Mouse (Mus musculus): ENCODE results near the gene Crip2.

Gene Crip2

GRCm38 (mm10) chr12:113131601-113132000 is 8.4 kb upstream of the Crip2 start:
- DNase-seq (ENCODE audit: low read depth, low spot score), result no peak

- no peak for DNase-seq (ENCODE audit: low read depth, low spot score)
These were observed 7.5 kb upstream of the Crip2 start for GRCm38 (mm10) chr12:113132567-113132966.

GRCm38 (mm10) chr12:113133260-113133659 is 6.8 kb upstream of the Crip2 start:
- no peak for DNase-seq (ENCODE audit: low read depth, low spot score)

DNA sequence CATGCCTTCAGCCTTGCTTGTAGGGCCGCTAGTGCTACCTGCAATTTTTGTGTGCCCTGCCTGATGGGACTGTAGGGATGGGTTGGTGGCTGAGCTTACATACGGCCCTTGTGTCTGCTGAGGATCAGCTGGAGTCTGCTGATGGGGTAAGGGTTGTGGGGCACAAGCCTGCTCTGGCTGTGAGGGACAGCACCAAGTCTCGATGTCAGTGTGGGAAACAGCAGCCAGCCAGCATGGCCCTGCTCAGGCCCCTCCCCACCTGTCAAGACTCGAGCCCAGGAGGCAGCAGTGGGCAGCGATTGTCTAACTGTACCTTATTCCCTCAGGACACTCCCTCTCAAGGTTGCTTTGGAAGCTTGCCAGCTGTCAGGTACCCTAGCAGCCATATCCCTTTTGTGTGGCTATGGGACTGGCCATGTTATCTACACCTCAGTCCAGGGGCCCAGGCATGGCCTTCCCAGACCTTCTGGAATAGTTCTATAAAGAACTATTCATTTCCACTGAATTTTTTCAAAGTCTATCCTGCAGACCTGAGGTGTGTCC is 6.1 kb upstream of the Crip2 start:
- DNase-seq (ENCODE audit: low read depth, low spot score), result no peak

- DNase-seq (ENCODE audit: low read depth, low spot score), result no peak
These were observed 5.5 kb upstream of the Crip2 start for GRCm38 (mm10) chr12:113134502-113134901.

DNA sequence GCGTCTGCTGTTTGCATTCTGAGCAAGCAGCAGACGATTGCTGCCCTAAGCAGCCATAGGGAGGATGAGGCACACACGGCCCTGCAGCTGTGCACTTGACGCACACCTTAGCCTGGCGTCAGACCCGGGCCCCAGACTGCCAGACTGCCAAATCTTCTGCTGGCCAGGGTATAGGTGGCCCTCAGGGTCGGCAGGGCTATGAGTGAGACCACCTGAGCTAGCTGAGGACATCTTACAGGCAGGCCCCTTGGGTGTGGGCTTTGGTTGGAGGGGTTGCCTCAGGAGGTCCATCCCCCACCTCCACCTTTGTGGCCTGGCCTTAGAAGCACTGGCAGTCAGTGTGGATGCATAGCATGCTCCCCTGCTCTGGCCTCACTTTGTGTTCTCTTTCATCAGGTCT is 4.6 kb upstream of the Crip2 start:
- no peak for DNase-seq (ENCODE audit: low read depth, low spot score)

DNA sequence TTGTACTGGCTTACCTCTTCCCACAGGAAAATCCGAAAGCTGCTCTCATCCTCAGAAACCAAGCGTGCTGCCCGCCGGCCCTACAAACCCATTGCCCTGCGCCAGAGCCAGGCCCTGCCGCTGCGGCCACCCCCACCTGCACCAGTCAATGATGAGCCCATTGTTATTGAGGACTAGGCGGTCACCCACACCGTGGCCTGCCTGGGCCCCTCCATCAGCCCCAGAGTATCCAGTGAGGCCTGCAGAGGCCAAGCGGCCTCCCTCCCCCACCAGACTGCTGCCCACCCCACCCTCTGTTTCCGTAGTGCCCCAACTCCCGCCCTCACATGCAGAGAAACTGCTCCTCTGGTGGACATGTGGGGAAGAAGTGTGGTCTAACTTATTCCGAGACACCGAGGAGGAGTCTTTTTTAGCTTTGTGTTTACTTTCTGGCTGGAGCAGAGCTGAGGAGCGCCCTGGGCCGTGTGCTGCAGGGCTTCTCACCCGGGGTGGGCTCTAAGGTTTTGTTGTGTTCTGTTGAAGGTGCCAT is 3.5 kb upstream of the Crip2 start:
- no peak for DNase-seq (ENCODE audit: low read depth, low spot score)

DNA sequence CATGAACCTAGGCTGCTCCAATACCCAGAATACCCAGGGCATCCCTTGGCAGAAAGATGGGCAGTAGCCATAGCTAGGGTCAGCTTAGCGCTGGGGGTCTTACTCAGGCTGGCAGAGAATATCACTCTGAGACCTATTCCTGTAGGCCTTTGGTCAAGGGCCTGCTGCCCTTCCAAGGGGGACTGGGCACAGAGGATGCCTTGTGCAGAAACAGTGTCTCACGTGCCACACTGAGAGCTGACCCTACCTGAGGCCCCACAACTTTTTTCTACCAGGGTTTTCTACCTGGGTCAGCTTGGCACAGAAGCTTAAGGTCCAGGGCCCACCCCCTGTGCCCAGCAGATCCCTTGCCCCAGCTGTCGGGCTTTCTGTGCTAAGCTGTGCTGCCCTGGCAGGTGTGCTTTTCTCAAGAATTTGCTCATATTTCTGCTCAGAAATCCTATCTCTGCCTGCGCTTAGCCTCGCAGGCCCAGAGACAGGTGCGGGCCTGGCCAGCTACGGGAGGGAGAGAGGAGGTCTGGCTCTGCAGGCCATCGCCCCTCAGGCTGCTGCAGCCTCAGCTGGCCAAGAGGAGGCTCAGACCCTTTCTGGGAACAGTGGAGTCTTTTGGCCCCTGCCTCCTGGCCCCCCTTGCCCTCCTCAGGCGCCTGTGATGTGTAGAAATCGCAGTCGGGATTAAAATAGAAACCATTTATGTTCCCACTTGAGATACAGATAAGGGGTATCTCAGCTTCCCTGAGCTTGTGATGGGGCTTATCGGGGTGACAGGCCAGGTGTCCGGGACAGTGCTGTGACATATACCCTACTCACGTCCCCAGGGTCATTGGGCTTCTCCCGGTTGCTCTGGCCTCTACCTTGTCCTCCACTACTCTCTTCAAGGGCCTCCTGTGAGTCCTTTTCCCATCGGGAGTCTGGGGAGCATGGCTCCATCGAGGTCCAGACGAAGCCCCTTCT is 2.5 kb upstream of the Crip2 start:
- no peak for DNase-seq (ENCODE audit: low read depth, low spot score)

DNA sequence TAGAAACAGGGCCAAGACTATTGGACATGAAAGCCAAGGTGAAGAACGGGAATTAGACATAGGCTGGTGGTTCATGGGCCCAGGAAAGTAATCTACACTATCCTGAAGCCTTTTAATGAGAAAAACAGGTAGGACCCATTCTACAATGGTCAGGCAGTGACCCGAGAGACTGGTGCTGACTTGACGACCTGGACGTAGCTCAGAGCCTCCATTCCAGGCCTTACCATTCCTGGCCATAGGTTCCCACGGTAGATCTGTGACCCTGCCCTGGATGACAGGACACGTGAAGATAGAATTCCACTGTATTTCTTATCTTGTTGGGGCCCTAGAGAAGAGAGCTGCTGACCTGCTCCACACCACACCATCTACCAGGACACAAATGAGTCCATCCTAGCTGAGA is 1.7 kb upstream of the Crip2 start:
- no peak for DNase-seq (ENCODE audit: low read depth, low spot score)

DNA sequence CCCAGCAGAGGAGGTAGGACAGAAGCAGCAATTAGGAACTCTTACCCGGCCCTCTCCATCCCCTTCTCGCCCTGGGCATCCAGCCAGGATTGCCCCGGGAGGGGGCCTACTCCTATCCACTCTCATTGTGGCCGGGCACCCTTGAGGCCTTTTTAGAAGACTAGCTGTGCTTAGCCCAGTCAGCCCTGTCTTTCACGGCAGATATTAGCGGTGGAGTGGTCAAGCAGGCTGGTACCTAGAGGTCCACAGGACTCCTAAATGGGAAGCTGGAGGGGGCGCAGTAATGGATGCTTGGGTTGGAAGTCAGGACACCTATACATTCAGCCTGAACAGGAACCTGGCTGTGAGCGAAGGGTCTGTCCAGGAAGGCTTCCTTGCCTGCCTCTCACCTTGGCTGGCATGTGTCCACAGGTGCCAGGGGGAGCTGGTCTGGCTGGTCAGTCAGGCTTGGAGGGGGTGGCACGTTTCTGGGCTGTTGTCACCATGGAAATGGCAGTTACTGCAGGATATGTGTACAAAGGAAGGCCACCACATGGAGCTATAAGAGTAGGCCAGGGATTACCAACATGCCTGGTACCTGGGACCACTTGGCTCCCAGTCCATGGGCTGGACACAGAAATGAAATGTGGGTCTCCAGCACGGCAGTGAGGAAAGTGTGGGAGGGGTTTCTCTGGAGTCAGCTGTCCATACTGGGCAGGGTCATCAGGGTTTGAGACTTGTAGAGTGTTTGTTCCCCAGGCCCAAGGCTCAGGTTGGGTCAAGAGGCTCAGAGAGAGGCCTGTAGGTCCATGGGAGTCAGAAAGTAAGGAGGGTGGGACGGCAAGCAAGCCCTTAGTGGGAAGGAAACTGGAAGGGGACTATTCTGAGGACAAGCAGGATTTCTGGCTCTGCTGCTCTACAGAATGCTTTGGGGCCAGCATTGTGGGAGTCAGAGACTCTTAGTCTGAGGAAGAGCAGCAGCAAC is 853 bp upstream of the Crip2 start:
- no peak for DNase-seq (ENCODE audit: low read depth, low spot score)

- DNase-seq (ENCODE audit: low read depth, low spot score), result peak; percentile 42
These were observed 778 bp downstream of the Crip2 start for GRCm38 (mm10) chr12:113140616-113141411.

- DNase-seq (ENCODE audit: low read depth, low spot score), result no peak
These were observed 1.5 kb downstream of the Crip2 start for GRCm38 (mm10) chr12:113141531-113141973.

GRCm38 (mm10) chr12:113142021-113142975 is 2.3 kb downstream of the Crip2 start:
- DNase-seq (ENCODE audit: low read depth, low spot score), result no peak

DNA sequence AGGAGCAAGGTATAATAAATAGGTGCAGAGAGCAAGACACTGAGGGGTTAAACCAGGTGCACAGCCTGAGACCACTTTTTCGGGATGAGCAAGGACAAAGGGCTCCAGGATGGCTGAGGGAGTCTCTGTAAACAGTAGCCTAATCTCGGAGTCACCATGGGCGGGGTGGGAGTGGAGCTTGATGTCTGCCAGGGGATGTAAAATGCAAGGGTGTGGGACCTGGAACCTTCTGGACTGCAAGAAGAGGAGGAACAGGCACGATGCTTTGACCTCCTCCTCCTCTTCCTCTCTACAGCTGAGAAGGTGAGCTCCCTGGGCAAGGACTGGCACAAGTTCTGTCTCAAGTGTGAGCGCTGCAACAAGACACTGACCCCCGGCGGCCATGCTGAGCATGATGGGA is 3.1 kb downstream of the Crip2 start:
- no peak for DNase-seq (ENCODE audit: low read depth, low spot score)

- DNase-seq (ENCODE audit: low read depth, low spot score), result peak; percentile 48
These were observed 4.1 kb downstream of the Crip2 start for GRCm38 (mm10) chr12:113144001-113144756.

DNA sequence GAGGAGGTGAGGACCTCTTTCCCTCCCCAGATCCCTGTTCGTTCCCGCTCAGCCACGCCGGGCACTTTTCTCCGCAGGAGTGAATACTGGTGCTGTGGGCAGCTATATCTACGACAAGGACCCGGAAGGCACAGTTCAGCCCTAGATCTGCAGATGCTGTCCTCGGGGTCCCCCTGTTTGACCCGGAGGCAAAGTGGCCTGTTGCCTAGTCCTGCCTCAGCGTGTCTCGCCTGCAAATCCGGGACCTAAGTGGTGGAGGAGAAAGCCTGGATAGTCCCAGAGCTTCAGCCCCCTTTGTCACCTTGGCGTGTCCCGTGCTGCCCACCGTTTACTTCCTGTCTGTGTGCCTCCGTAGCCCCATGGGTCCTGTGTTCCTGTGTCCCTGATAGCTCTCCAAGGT is 4.8 kb downstream of the Crip2 start:
- DNase-seq (ENCODE audit: low read depth, low spot score), result no peak

DNA sequence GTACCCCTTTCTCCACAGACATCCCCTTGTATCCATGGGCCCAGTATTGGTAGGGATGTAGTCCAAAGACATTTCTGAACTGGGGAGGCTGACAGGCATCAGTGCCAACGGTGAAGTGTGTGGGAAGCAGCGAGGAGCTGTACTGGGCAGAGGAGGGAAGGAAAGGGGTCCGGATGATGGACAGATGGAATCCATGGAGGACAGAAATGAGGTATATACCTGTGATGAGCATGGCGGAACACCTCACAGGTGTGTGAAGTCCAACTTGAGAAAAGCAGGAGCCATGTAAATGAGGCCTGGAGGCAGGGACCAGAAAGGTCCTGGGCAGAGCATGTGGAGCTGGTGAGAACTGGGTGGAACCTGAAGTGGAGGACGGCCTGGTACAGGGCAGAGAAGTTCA is 5.6 kb downstream of the Crip2 start:
- no peak for DNase-seq (ENCODE audit: low read depth, low spot score)

DNA sequence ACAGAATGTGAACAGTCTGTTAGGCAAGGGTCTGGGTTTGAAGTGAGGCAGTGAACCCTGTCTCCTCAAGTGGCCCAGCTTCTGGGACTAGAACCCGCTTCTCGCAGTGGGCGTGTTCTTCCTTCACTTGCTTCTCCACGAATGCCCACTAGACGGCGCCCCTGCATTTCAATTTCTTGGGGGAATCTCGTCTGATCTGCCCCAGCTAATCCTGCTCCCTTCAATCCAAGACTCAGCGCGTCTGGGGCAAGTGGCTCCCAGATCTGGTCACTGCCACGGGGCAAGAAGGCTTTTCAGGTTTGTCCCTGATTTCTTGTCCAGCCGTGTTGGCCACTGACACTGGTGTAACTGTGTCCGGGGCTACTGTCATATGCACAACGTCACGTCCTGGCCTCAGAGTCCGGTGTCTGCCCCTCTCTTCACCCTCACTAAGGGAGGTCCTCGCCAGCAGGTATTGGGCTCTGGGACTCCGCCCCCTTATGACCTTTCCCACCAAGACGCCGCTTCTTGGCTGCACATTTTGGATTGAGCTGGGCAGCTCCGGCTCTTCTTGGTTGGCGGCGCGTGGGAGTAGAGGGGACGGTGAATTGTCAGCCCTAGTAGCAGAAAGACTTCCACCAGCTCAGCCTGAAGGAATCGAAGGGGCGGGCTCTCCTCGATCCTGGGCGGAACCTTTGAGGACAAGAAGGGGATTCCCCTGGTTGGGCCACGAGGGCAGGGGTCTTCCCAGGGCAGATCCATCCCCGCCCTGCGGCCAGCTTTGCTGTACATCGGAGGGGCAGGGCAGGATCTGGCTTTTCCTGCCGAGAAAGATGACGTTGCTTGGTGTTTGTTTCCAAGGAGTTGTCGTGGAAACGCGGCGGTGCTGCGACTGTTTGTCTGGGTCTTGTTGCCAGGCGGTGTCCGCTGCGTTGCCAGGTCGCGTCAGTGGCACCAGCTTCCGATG is 6.3 kb downstream of the Crip2 start, which contains the start of gene Crip1:
Gene Crip1, plus strand, starts transcription at position 205 of the 946 bp plus-strand sequence.
- peak; percentile 57 for DNase-seq (ENCODE audit: low read depth, low spot score)
